Mouse (Mus musculus) limb, embryonic 14.5 days (tissue): Measurements from ENCODE around the gene Lmln. TPM values are rescaled to one million over a fixed set of nuclear protein-coding genes. Genes with fewer than 3 reads are reported as not detected.

ENCODE experiments used
- ATAC-seq: fragments of 200-750 bp; cut with Nextera tagmentation; 2 replicates; pipeline ENCODE4 v1.8.0; 2017; ENCODE audit warnings: low read depth, moderate number of reproducible peaks, moderate TSS enrichment; ENCODE audit not compliant: low FRiP score
- DNase-seq: peaks from one replicate; pipeline ENCODE4 v3.0.0-alpha.2; 2015; ENCODE audit warnings: low spot score
- H3K27ac ChIP-seq: fragments of 300-500 bp; sonication (generic); replicated peaks from 2 replicates; pipeline ENCODE4 v1.5.1; 2014; ENCODE audit warnings: low read depth, mild to moderate bottlenecking, low read length, moderate library complexity, mixed read lengths
- H3K27me3 ChIP-seq: fragments of 300-500 bp; sonication (generic); 2 replicates; pipeline ENCODE4 v1.6.1; 2014; ENCODE audit warnings: low read length, mixed read lengths; ENCODE audit not compliant: control insufficient read depth, insufficient read depth
- H3K36me3 ChIP-seq: fragments of 300-500 bp; sonication (generic); 2 replicates; pipeline ENCODE4 v1.6.1; 2014; ENCODE audit warnings: mild to moderate bottlenecking, low read length, moderate library complexity, mixed read lengths; ENCODE audit not compliant: control insufficient read depth, insufficient read depth
- H3K4me1 ChIP-seq: fragments of 300-500 bp; sonication (generic); 2 replicates; pipeline ENCODE4 v1.6.1; 2014; ENCODE audit warnings: antibody characterized with exemption, low read length, mixed read lengths; ENCODE audit not compliant: control insufficient read depth, insufficient read depth
- H3K4me2 ChIP-seq: fragments of 300-500 bp; sonication (generic); replicated peaks from 2 replicates; pipeline ENCODE4 v1.6.1; 2014; ENCODE audit warnings: low read depth, mild to moderate bottlenecking, low read length, moderate library complexity; ENCODE audit not compliant: severe bottlenecking
- H3K4me3 ChIP-seq: fragments of 300-500 bp; sonication (generic); replicated peaks from 2 replicates; pipeline ENCODE4 v1.5.1; 2014; ENCODE audit warnings: low read length
- H3K9ac ChIP-seq: fragments of 300-500 bp; sonication (generic); 2 replicates; pipeline ENCODE4 v1.6.1; 2014; ENCODE audit warnings: mild to moderate bottlenecking, low read depth, low read length, moderate library complexity; ENCODE audit not compliant: severe bottlenecking
- H3K9me3 ChIP-seq: fragments of 300-500 bp; sonication (generic); 2 replicates; pipeline ENCODE4 v1.6.1; 2016; ENCODE audit warnings: low read length; ENCODE audit not compliant: control insufficient read depth
- POLR2A ChIP-seq: fragments of 200-500 bp; IDR thresholded peaks from 2 replicates; pipeline ENCODE4 v1.8.0; 2012; ENCODE audit warnings: inconsistent platforms, mild to moderate bottlenecking, moderate library complexity, borderline replicate concordance; ENCODE audit not compliant: insufficient read depth, insufficient read length; ENCODE audit errors: extremely low read depth
- WGBS: fragments of 180-500 bp; shearing (Covaris S2); extraction: QIAGEN DNeasy Blood & Tissue Kit; methylation state at CpG from one replicate; pipeline ENCODE4 v1.1.7; 2014; 5-methylcytosine and 5-hydroxymethylcytosine counted together
- polyA plus RNA-seq, 2 experiments: library from polyadenylated mRNA; depleted of rRNA in 1 of 2; stranded (reverse) in 1 of 2; unstranded in 1 of 2; fragments of >200 nt; fragmentation: Nextera tagmentation in 1 of 2; extraction: Ambion mirVana in 1 of 2; gene quantifications; 2 replicates each; pipeline versions ENCODE4 v1.2.1 to v1.2.3; 2012 to 2014

Lmln gene
- polyA plus RNA-seq, 2 experiments = 1.9 to 3.6 TPM

DNA sequence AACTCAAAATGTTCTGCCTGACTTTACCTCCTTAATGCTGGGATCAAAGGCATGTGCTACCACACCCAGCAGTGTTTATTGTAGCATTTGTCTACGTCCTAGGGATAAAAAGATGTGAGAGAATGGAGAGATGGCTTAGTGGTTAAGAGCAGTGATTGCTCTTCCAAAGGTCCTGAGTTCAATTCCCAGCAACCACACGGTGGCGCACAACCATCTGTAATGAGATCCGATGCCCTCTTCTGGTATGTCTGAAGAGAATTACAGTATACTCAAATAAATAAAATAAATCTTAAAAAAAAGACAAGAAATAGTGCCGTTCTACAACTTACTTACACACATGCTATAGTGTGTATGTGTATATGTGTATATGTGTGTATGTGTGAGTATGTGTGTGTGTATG lies 105.2 kb downstream of the Lmln start:
- no peak for ATAC-seq
- Histone ChIP-seq H3K4me1 (no peaks in the 10 kb centered on the region), H3K4me2 (no peak overlapping the region)

GRCm38 (mm10) chr16:33169471-33170034 lies 107.2 kb downstream of the Lmln start:
- no peaks in the 10 kb centered on the region for H3K27me3 ChIP-seq
- H3K36me3 ChIP-seq = no peaks in the 10 kb centered on the region
- TF ChIP-seq POLR2A = no peak
- H3K4me2 ChIP-seq = no peak overlapping the region
- no peak overlapping the region for H3K4me3 ChIP-seq
- DNase-seq (no peak), ATAC-seq (no peak)
- no peaks in the 10 kb centered on the region for H3K9me3 ChIP-seq
- WGBS = 81% methylated on average over 8 of the region's 8 CpGs
- H3K27ac ChIP-seq = no peak overlapping the region
- no peak overlapping the region for H3K9ac ChIP-seq
- H3K4me1 ChIP-seq = no peaks in the 10 kb centered on the region

More for the DNA sequence above, 105.2 kb downstream of the Lmln start:
- no peak for TF ChIP-seq POLR2A
- H3K27me3 ChIP-seq = no peaks in the 10 kb centered on the region
- no peak overlapping the region for H3K9ac ChIP-seq
- DNase-seq = no peak
- no peaks in the 10 kb centered on the region for H3K36me3 ChIP-seq
- 43% methylated on average over 5 of the region's 5 CpGs for WGBS
- H3K27ac ChIP-seq = no peak overlapping the region
- no peak overlapping the region for H3K4me3 ChIP-seq
- no peaks in the 10 kb centered on the region for H3K9me3 ChIP-seq

DNA sequence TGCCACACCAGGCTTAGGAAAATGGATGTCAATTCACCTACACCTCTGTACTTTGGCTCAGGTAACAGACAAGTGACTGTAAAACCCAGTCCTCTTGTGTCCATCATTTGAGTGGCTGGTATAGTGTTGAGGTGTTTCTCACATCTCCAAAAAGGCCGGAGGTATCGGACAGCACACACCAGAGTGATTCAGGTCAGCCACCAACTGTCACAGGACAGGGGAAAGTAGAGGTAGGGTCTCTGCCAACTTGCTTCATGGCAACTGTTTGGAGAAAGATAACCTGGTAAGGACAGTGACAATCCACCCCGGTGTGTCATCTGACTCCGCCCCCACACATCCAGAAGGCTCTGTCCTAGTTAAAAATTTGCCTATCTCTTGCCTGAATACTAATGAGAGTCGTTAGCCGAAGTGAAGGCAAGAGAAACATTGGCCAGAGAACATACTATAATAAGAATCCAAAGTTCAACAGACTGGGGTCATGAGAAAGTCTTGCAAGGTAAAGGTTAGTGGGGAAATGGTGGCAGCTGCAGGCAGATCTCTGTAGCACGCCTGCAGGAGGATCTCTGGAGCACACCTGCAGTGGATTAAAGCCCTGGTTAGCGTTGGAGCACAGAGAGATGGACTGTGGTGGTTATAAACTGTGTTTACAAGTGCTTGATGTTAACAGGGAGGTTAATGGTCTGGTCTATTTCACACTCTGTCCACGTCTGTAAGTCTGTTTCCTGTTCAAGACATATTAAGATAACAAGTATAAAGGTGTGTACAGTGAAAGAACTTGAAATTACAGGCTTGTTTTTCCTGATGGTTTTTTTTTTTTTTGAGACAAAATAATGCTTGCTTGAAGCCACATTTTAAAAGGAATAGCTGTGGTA lies 108.6 kb downstream of the Lmln start:
- DNase-seq = no peak
- Histone ChIP-seq H3K9me3 (no peaks in the 10 kb centered on the region), H3K4me1 (no peaks in the 10 kb centered on the region), H3K4me2 (no peak overlapping the region), H3K27ac (no peak overlapping the region), H3K4me3 (no peak overlapping the region), H3K9ac (no peak overlapping the region), H3K36me3 (no peaks in the 10 kb centered on the region), H3K27me3 (no peaks in the 10 kb centered on the region)
- 57% methylated on average over 9 of the region's 9 CpGs for WGBS
- TF ChIP-seq POLR2A = no peak
- ATAC-seq = no peak

DNA sequence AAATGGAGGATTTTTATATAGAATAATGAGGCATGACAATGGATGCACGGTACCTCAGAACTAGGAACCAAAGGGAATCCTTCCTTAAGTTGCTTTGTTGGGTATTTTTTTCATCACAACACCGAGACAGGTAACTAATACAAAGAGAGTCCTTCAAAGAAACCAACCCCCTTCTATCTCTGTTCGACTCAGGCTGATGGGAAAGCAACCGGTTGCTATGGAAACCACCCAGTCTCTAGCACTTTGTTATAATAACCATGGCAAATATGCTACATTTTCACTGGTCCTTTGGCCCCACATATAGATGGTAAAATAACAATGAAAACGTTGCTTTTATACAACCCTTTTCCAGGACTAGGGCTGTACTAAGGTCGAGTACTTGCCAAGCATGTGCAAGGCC lies 109.5 kb downstream of the Lmln start:
- ATAC-seq (no peak), DNase-seq (no peak)
- Histone ChIP-seq H3K4me2 (no peak overlapping the region), H3K27ac (no peak overlapping the region), H3K9ac (no peak overlapping the region), H3K36me3 (no peaks in the 10 kb centered on the region), H3K4me1 (no peaks in the 10 kb centered on the region), H3K27me3 (no peaks in the 10 kb centered on the region), H3K9me3 (no peaks in the 10 kb centered on the region), H3K4me3 (no peak overlapping the region)
- 76% methylated on average over 6 of the region's 6 CpGs for WGBS
- no peak for TF ChIP-seq POLR2A

- 52% methylated on average over 5 of the region's 5 CpGs for WGBS
- DNase-seq = no peak
- no peak overlapping the region for H3K4me2 ChIP-seq
- TF ChIP-seq POLR2A = no peak
- no peak for ATAC-seq
- H3K9ac ChIP-seq = no peak overlapping the region
- no peaks in the 10 kb centered on the region for H3K36me3 ChIP-seq
- H3K9me3 ChIP-seq = no peaks in the 10 kb centered on the region
- H3K4me3 ChIP-seq = no peak overlapping the region
- no peaks in the 10 kb centered on the region for H3K4me1 ChIP-seq
- H3K27me3 ChIP-seq = no peaks in the 10 kb centered on the region
- no peak overlapping the region for H3K27ac ChIP-seq
These were observed 110.8 kb downstream of the Lmln start for GRCm38 (mm10) chr16:33173151-33173550.
